Mouse (Mus musculus): ENCODE measurements around the gene Olfr487.
"Not testable (repeated sequence)": the region's sequence is repeated elsewhere in the genome, so short reads cannot be mapped to it uniquely, and the experiment has no call there.

Olfr487 gene

DNA sequence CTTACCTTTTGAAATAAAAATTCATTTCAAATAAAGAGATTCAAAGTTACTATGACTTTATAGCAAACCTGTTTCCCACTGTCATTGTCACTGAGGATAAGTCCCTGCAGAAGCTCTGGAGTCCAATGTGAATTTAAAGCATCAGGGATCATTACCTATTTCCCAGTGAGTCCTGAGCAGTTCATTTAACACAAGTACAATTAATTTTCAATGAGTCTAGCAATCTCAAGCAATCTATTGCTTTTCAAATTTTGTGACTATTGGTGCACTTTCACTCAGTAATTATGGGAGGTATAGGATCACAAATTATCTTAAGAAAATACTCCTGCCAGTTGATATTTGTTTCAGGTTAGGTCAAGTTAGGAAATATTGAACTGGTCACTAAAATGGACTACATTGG is at the start of gene Olfr487:
Gene Olfr487, minus strand, starts transcription at position 101 of the 400 bp plus-strand sequence.
- not testable (repeated sequence) for DNase-seq (ENCODE audit: low read depth in 1 of 2, low spot score in 2 of 2)

DNA sequence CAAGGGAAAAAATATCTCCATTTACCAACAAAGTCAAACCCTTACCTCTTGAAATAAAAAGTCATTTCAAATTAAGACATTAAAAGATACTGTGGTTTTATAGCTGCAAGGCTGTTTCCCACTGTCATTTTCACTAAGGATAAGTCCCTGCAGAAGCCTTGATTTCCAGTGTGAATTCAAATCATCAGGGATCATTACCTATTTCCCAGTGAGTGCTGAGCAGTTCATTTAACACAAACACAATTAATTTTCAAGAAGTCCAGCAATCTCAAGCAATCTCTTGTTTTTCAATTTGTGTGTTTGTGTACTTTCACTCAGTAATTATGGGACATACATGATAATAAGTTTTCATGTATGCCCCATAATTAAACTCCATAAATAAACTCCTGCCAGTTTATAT is 43.8 kb upstream of the Olfr487 start, which contains the start of gene Olfr488:
Gene Olfr488, minus strand, starts transcription at position 101 of the 400 bp plus-strand sequence.
- DNase-seq (ENCODE audit: low read depth in 1 of 2, low spot score in 2 of 2): no peak

DNA sequence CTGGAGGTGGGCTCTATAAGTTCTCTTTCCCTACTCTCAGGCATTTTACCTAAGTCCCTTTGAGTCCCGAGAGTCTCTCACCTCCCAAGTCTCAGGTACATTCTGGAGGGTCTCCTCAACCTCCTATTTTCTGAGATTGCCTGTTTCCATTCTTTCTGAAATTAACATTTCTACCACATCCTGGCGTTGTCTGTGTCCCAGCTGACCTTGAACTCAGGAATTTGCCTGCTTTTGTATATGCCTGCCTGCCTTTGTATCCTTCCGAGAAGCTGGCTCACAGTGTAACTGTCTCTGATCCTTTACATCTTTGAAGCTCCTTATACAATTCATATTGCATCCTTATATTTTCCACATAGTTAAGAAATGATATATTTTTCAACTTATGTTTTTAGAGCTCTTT is 19.1 kb upstream of the Olfr487 start:
- no peak for DNase-seq (ENCODE audit: low read depth in 1 of 2, low spot score in 2 of 2)

DNA sequence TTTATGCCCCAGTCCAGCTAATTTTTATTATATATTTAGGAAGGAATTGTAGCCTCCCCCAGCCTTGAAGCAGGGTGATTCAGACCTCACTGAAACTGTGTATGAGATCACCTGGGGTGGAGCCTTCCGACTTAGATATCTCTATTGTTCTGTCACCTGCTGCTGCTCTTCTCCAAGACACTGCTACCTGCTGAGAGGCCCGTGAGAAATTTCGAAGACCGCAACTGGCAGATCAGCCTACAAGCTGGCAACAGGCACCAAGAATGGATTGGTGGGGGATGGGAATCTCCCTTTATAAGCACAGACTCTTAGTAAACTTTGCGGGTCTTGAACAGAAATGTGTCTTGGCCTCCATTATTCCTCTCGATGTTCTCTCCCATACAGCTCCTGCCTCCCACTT is 17.5 kb downstream of the Olfr487 start:
- no peak for DNase-seq (ENCODE audit: low read depth in 1 of 2, low spot score in 2 of 2)

DNA sequence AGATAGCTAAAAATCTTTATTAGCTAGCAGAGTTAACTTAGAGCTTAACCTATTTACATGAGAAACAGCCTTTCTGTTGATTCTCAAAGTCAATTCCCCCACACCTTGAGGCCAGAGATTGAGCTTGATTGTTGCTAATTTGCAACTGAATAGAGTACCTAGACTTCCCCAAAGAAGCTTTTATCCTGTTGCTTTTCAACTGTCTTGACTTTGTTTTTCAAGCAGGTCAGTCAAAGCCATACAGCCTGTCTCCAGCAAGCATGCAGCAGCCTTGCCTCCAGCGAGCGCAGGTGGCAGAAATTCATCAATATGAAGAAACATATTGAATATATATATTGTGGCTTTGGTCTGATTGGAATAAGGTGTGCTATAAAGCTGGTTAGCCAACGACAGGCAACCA is 18.1 kb downstream of the Olfr487 start:
- DNase-seq (ENCODE audit: low read depth in 1 of 2, low spot score in 2 of 2): not testable (repeated sequence)

DNA sequence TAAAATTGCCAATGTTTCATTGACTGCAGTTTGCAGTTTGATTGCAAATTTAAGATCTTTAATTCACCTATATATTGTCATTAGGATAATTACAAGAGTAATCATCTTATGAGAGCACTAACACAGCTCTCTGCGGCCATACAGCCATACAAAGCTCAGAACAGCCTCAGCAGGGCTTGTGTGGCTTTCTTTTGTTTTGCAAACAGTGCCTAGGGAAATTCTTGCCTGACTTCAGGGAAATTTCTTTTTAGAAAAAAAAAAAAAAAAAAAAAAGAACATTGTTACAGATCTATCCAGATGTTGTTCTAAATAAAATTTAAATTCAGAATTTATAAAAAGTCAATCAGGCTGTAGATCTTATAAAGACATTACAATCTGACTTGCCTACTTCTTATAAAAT is 21.7 kb downstream of the Olfr487 start:
- not testable (repeated sequence) for DNase-seq (ENCODE audit: low read depth in 1 of 2, low spot score in 2 of 2)

DNA sequence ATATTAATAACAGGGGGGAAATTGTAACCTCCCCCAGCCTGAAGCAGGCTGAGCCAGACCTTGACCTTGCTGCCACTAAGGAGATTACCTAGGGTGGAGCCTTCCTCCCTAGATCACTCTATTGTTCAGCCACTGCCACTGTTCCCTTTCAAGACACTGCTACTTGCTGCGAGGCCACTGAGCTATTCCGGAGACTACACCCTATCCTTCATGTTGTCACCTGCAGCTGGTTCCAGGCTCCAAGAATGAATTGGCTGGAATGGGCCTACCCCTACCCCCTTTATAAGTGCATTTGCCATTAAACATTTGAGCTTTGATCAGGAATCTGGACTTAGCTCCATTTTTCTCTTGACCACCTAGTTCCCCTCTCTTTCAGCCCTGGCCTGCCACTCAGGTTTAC is 23.2 kb downstream of the Olfr487 start:
- not testable (repeated sequence) for DNase-seq (ENCODE audit: low read depth in 1 of 2, low spot score in 2 of 2)

DNA sequence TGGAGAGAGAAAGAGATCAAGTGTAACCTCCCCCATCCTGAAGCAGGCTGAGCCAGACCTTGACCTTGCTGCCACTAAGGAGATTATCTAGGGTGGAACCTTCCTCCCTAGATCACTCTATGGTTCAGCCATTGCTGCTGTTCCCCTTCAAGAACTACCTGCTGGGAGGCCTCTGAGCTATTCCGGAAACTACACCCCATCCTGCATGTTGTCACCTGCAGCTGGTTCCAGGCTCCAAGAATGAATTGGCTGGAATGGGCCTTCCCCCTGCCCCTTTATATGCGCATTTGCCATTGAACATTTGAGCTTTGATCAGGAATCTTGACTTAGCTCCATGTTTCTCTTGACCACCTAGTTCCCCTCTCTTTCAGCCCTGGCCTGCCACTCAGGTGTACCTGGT is 29.2 kb downstream of the Olfr487 start:
- not testable (repeated sequence) for DNase-seq (ENCODE audit: low read depth in 1 of 2, low spot score in 2 of 2)

DNA sequence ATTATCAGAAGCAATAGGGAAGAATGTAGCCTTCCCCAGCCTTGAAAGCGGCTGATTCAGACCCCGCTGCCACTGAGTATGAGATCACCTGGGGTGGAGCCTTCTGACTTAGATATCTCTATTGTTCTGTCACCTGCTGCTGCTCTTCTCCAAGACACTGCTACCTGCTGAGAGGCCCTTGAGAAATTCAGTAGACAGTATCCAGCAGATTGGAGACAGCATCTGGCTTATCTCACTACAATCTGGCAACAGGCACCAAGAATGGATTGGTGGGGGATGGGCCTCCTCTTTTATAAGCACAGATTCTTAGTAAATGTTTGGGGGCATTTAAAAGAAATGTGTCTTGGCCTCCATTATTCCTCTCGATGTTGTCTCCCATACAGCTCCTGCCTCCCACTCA is 30.0 kb downstream of the Olfr487 start:
- not testable (repeated sequence) for DNase-seq (ENCODE audit: low read depth in 1 of 2, low spot score in 2 of 2)

DNA sequence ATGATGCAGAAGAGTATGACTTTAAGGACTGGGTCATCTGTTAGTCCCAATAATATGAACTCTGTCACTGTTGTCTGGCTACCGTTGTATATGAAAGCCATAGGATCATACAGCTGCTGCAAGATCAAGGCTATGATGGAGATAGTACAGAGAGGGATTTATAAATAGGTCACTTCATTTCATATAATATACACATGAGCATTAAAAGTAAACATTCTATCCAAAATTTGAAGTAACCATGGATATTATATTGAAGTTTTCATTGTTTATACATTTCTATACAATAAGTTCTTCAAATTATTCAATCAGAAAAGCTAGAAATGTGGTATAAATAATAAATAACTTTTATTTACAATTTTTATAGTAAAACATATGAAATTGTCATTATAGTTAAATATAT is 41.8 kb downstream of the Olfr487 start, which contains the start of gene Olfr486:
Gene Olfr486, minus strand, starts transcription at position 101 of the 400 bp plus-strand sequence.
- not testable (repeated sequence) for DNase-seq (ENCODE audit: low read depth in 1 of 2, low spot score in 2 of 2)

DNA sequence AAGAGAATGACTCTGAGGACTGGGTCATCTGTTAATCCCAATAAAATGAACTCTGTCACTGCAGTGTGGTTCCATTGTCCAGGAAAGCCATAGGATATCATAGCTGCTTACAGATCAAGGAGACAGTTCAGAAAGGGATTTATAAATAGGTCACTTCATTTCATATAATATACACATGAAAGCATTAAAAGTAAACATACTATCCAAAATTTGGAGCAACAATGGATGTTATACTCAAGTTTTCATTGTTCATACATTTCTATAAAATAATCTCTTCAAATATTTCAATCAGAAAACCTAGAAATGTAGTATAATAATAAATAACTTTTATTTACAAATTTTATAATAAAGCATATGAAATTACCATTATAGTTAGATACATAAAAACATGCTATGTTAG is 54.7 kb downstream of the Olfr487 start, which contains the start of gene Olfr485:
Gene Olfr485, minus strand, starts transcription at position 101 of the 400 bp plus-strand sequence.
- DNase-seq (ENCODE audit: low read depth in 1 of 2, low spot score in 2 of 2): no peak
